Mouse (Mus musculus) embryonic facial prominence, embryonic 14.5 days (tissue): ENCODE measurements around the gene Celsr2. TPM values are rescaled to one million over a fixed set of nuclear protein-coding genes. Genes with fewer than 3 reads are reported as not detected.

ENCODE experiments used
- ATAC-seq: fragments of 200-750 bp; cut with Nextera tagmentation; 2 replicates; pipeline ENCODE4 v1.8.0; 2017; ENCODE audit warnings: low read depth, moderate number of reproducible peaks, moderate TSS enrichment
- DNase-seq: peaks from one replicate; pipeline ENCODE4 v3.0.0-alpha.2; 2015; ENCODE audit warnings: low spot score
- H3K27ac ChIP-seq: fragments of 300-500 bp; sonication (generic); replicated peaks from 2 replicates; pipeline ENCODE4 v1.5.1; 2014; ENCODE audit warnings: low read depth, mild to moderate bottlenecking, low read length, moderate library complexity
- H3K27me3 ChIP-seq: fragments of 300-500 bp; sonication (generic); replicated peaks from 2 replicates; pipeline ENCODE4 v1.6.1; 2014; ENCODE audit warnings: low read length; ENCODE audit not compliant: control insufficient read depth, insufficient read depth
- H3K36me3 ChIP-seq: fragments of 300-500 bp; sonication (generic); 2 replicates; pipeline ENCODE4 v1.6.1; 2014; ENCODE audit warnings: low read length, mixed read lengths; ENCODE audit not compliant: control insufficient read depth, insufficient read depth
- H3K4me1 ChIP-seq: fragments of 300-500 bp; sonication (generic); 2 replicates; pipeline ENCODE4 v1.6.1; 2014; ENCODE audit warnings: antibody characterized with exemption, low read length; ENCODE audit not compliant: control insufficient read depth, insufficient read depth
- H3K4me2 ChIP-seq: fragments of 300-500 bp; sonication (generic); 2 replicates; pipeline ENCODE4 v1.6.1; 2014; ENCODE audit warnings: low read depth, mild to moderate bottlenecking, low read length, moderate library complexity, mixed read lengths
- H3K4me3 ChIP-seq: fragments of 300-500 bp; sonication (generic); 2 replicates; pipeline ENCODE4 v1.5.1; 2014; ENCODE audit warnings: low read depth, mild to moderate bottlenecking, low read length
- H3K9ac ChIP-seq: fragments of 300-500 bp; sonication (generic); 2 replicates; pipeline ENCODE4 v1.6.1; 2014; ENCODE audit warnings: low read depth, mild to moderate bottlenecking, low read length, moderate library complexity, mixed read lengths
- H3K9me3 ChIP-seq: fragments of 300-500 bp; sonication (generic); 2 replicates; pipeline ENCODE4 v1.6.1; 2016; ENCODE audit warnings: low read length; ENCODE audit not compliant: control insufficient read depth
- WGBS: fragments of 180-500 bp; shearing (Covaris S2); extraction: QIAGEN DNeasy Blood & Tissue Kit; methylation state at CpG from one replicate; pipeline ENCODE4 v1.1.7; 2014; 5-methylcytosine and 5-hydroxymethylcytosine counted together
- polyA plus RNA-seq: library from polyadenylated mRNA; unstranded; fragments of >200 nt; fragmentation: Nextera tagmentation; extraction: Ambion mirVana; gene quantifications from 2 replicates; pipeline ENCODE4 v1.2.1, GENCODE M21; 2014

The Celsr2 gene
- polyA plus RNA-seq, 1 experiment from 2014 or later: 11.8 TPM

DNA sequence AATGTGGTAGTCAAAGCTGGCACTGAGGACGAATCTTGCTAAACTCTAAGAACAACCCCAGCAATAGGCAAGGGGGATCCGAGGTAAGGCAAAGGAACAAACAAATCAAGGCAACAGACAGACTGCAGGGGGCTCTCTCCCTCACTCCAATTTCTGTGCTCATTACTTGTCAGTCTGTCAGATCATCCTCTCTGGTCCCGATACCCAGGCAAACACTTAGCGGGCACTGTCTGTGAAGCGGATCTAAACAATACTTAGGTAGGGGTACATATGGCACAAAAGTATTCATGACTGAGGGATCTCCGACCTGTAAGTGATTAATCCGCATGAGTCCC lies 21.0 kb upstream of the Celsr2 start:
- Histone ChIP-seq H3K27ac (no peak overlapping the region), H3K4me3 (no peak overlapping the region), H3K9me3 (no peaks in the 10 kb centered on the region), H3K27me3 (no peaks in the 10 kb centered on the region), H3K4me1 (no peaks in the 10 kb centered on the region), H3K36me3 (peaks cover 52% of the 10 kb centered on the region), H3K9ac (no peak overlapping the region), H3K4me2 (no peak overlapping the region)
- DNase-seq (no peak), ATAC-seq (no peak)
- WGBS: 80% methylated on average over 7 of the region's 7 CpGs

DNA sequence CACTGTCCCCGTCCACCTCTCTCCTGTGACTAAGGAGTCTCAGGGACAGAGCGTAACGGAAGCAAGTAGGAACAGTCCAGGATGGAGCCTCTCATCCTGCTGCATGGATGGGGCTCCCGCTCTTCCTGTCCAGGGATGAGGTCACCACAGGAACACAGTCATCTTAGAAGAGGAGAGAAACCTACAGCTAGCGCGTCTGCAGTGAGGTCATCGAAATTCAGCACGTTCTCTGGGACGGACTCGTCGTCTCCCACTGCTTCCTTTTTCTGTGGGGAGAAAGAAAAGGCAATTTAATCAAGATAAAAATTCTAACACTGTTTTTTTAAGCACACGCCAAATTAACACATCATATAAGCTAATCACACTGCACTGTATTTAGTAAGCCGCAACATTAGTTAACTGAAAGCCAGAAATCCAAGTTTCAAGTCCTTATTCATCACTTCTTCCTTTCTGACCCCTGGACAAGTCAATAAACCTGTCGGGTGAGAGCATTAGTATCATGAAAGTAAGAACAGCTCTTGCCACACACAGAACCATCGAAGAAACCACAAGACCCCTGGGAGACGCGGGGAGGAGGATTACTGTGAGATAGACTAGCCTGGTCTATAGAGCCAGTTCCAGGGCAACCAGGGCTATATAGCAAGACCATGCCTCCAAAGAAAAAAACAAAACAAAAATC lies 20.5 kb upstream of the Celsr2 start:
- H3K27ac ChIP-seq: no peak overlapping the region; the same call in 1 of the 2 replicates
- peaks cover 55% of the 10 kb centered on the region for H3K36me3 ChIP-seq
- WGBS: 83% methylated on average over 17 of the region's 17 CpGs
- no peak overlapping the region for H3K4me2 ChIP-seq
- H3K9ac ChIP-seq: no peak overlapping the region
- no peaks in the 10 kb centered on the region for H3K9me3 ChIP-seq
- H3K27me3 ChIP-seq: no peaks in the 10 kb centered on the region
- no peak for ATAC-seq
- DNase-seq: peak; percentile 17
- no peak overlapping the region for H3K4me3 ChIP-seq
- H3K4me1 ChIP-seq: no peaks in the 10 kb centered on the region

DNA sequence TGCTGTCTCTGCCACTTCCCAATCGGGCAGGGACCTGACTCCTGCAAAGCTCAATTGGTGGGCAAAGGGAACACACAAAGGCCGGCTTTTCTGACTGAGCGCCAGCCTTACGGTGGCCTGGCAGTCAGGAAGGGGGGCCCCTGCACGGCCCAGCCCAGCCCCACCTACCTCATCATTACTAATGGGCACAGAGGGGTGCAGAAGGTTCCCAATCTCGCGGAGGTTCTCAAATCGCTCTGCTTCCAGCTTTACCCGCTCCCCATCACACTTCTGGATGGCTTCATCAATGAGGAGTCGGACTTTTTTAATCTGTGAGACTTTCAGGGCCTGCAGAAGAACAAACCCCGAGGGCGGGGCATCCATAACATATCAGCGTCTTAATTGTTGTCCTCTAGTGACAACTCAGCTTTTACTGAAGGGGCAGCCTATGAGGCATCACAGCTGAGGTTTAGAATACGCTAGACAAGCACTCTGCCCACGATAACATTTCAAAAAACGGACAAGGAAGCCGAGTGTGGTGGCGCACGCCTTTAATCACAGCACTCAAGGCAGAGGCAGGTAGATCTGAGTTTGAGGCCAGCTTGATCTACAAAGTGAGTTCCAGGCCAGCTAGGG lies 18.6 kb upstream of the Celsr2 start:
- ATAC-seq: no peak; the same call in 1 of the 2 replicates
- Histone ChIP-seq H3K36me3 (peaks cover 72% of the 10 kb centered on the region), H3K27ac (no peak overlapping the region), H3K4me3 (no peak overlapping the region), H3K27me3 (no peaks in the 10 kb centered on the region), H3K4me2 (no peak overlapping the region), H3K9ac (no peak overlapping the region), H3K9me3 (no peaks in the 10 kb centered on the region), H3K4me1 (no peaks in the 10 kb centered on the region)
- WGBS: 54% methylated on average over 19 of the region's 19 CpGs
- DNase-seq: no peak

DNA sequence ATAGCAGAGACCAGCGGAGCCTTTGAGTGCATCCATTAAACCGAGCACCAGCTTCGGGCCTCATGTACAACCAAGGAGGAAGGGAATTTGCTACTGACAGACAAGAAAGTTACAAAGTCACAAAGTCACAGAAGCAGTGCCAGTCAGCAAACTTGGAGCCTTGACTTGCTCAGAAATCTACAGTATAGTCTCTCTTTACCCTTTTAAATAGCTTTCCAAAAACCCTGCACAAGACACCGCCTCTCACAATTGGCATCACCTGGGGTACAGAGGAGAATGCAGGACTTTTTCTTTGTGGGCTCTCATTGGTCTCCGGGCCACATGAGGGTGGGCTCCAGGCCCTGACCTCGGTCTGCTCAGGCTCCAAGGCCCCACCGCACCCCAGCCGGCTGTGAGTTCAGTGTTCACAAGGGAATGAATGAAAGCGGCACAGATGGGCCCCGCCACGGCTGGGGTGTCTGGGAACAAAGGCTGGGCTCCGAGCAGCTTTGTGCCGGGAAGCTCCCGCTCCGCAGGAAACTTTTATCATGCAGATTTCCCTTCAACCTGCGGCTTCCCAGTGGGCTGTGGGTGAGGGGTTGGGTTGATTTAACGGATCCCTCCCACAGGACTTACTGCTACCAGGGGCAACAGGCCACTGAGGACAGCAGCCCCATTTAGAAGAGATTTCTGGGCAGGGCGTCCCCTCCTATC lies 18.0 kb upstream of the Celsr2 start:
- WGBS: 50% methylated on average over 18 of the region's 18 CpGs
- H3K9me3 ChIP-seq: no peaks in the 10 kb centered on the region
- DNase-seq (peak; percentile 69), ATAC-seq (peak; percentile 74)
- no peak overlapping the region for H3K9ac ChIP-seq
- H3K4me3 ChIP-seq: no peak overlapping the region
- H3K27ac ChIP-seq: no peak overlapping the region
- H3K36me3 ChIP-seq: peaks cover 79% of the 10 kb centered on the region
- no peaks in the 10 kb centered on the region for H3K27me3 ChIP-seq
- H3K4me2 ChIP-seq: no peak overlapping the region
- no peaks in the 10 kb centered on the region for H3K4me1 ChIP-seq

DNA sequence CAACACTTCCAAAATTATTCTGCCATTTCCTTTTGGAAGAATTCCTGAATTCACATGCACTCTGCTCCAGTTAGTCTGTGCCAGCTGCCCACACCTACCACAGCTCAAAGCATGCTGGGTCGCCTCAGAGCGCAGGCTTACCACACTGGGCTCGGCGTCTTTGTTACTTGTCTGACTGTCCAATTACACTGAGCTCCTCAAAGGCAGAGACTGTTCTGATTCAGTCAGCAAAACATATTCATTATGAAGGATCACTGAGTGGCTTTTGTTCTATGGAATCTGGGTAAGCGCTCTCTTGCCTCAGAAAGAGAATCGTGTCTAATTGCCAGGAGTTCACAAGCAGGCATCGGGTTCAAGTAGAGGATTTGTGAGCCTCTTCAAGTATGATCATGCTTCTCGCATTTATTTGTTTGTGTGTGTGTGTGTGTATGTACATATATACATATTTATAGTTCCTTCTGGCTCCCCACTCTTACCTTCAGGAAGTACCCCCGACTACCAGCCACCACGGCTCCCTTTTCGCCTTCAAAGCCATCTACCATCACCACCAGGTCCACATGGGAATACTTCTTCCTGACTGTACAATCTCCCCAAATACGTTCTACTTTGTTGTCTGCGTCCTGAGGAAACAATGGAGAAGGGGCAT lies 17.3 kb upstream of the Celsr2 start:
- WGBS: 83% methylated on average over 13 of the region's 13 CpGs
- H3K4me1 ChIP-seq: no peaks in the 10 kb centered on the region
- H3K36me3 ChIP-seq: peaks cover 85% of the 10 kb centered on the region
- H3K9ac ChIP-seq: no peak overlapping the region
- H3K27me3 ChIP-seq: no peaks in the 10 kb centered on the region
- DNase-seq (peak; percentile 64), ATAC-seq (peak; percentile 51; the same call in 1 of the 2 replicates)
- no peak overlapping the region for H3K27ac ChIP-seq
- H3K4me3 ChIP-seq: no peak overlapping the region
- H3K4me2 ChIP-seq: no peak overlapping the region
- no peaks in the 10 kb centered on the region for H3K9me3 ChIP-seq

DNA sequence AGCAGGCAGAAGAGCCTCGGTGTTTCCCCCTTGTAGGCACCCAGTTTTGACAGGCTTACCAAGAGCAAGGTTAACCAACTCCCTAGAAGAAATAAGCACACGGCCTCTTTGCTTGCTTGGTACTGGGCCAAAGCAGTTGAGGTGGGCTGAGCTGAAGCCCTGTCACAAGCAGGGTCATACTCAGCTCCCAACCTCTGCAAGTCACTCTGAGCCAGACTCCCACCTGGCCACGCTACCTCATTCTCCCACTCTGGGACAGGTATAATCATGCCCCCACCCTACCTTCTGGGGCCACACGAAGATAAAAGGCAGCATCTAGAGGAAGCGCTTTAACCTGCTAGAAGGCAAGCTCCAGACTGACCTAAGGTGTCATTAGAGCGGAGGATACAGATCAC lies 10.3 kb upstream of the Celsr2 start:
- ATAC-seq (no peak), DNase-seq (no peak)
- no peak overlapping the region for H3K4me3 ChIP-seq
- 72% methylated on average over 6 of the region's 6 CpGs for WGBS
- H3K4me1 ChIP-seq: peaks cover 14% of the 10 kb centered on the region
- H3K27me3 ChIP-seq: no peaks in the 10 kb centered on the region
- H3K4me2 ChIP-seq: no peak overlapping the region
- no peaks in the 10 kb centered on the region for H3K9me3 ChIP-seq
- H3K27ac ChIP-seq: 0 out of 2 replicates have a peak overlapping the region, but pooled peaks have one; percentile 35
- H3K36me3 ChIP-seq: peaks cover 51% of the 10 kb centered on the region
- H3K9ac ChIP-seq: no peak overlapping the region

DNA sequence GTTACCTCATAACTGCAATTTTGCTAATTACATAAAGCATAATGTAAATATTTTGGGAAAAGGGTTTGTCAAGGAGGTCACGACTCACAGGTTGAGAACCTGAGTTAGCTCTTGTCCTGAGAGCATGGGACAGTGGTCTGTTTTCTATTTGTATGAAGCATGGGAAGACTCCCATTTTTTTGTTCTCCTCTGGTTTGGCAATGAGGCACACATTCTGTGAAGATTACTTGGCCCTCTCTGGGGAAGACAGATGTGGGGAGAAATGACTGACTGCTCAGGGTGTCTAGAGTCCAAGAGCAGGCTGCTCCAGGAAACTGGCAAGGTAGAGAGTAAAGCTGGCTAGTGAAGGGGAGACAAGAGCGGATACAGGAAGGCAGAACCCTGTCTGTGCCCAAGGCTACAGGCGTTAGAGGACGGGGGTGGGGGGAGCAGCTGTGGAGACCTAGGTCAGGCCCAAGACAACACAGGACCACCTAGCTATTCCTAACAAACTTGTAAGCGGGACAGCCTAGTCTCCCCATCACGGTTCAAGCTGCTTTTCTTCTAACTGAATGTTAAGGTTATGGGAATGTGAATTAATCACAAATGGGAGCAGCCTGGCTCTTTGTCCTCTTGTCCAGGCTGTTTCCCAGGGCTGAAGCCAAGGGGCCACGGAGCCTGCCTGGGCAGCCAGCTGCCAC lies 9.7 kb upstream of the Celsr2 start:
- WGBS: 81% methylated on average over 7 of the region's 7 CpGs
- H3K4me2 ChIP-seq: no peak overlapping the region
- no peak overlapping the region for H3K4me3 ChIP-seq
- H3K27me3 ChIP-seq: no peaks in the 10 kb centered on the region
- H3K9ac ChIP-seq: no peak overlapping the region
- no peak for ATAC-seq
- peaks cover 14% of the 10 kb centered on the region for H3K4me1 ChIP-seq
- H3K36me3 ChIP-seq: peaks cover 47% of the 10 kb centered on the region
- H3K9me3 ChIP-seq: no peaks in the 10 kb centered on the region
- DNase-seq: no peak
- 0 out of 2 replicates have a peak overlapping the region, but pooled peaks have one; percentile 35 for H3K27ac ChIP-seq
